Comparison of ENCODE assay signal across 8 mouse cellular contexts in genomic region chr2:79254588-79255191, GRCm38 (mm10). TPM values are rescaled to one million over a fixed set of nuclear protein-coding genes. Genes with fewer than 3 reads are reported as not detected.
DNase-seq lines count a peak whose midpoint lies in the region; ATAC-seq and TF ChIP-seq lines count a peak whose summit lies in the region.

No protein-coding gene starts in this region.

- ATAC-seq in kidney, postnatal 0 days (replicated peaks; ENCODE audit: low FRiP score, low read depth), result peak; percentile 44
- no peak for ATAC-seq in limb, embryonic 14.5 days (ENCODE audit: low FRiP score, low read depth)
- ATAC-seq in midbrain, postnatal 0 days (ENCODE audit: low FRiP score), result peak; percentile 47; the same call in 1 of the 2 replicates

- H3K9me3 ChIP-seq in kidney, postnatal 0 days (replicated peaks; ENCODE audit: low read length), result no peaks in the 10 kb centered on the region
- H3K9me3 ChIP-seq in limb, embryonic 14.5 days (ENCODE audit: control insufficient read depth, low read length), result no peaks in the 10 kb centered on the region
- no peaks in the 10 kb centered on the region for H3K9me3 ChIP-seq in midbrain, postnatal 0 days (ENCODE audit: low read length)

- 0 out of 2 replicates have a peak overlapping the region, but pooled peaks have one; percentile 13 for H3K27ac ChIP-seq in kidney, postnatal 0 days
- 0 out of 2 replicates have a peak overlapping the region, but pooled peaks have one; percentile 33 for H3K27ac ChIP-seq in limb, embryonic 14.5 days (replicated peaks; ENCODE audit: low read depth, low read length)
- H3K27ac ChIP-seq in midbrain, postnatal 0 days (ENCODE audit: low read depth, low read length), result no peak overlapping the region

- H3K27me3 ChIP-seq in kidney, postnatal 0 days (ENCODE audit: insufficient read depth, low read length), result no peaks in the 10 kb centered on the region
- H3K27me3 ChIP-seq in limb, embryonic 14.5 days (ENCODE audit: control insufficient read depth, insufficient read depth, low read length), result no peaks in the 10 kb centered on the region
- H3K27me3 ChIP-seq in midbrain, postnatal 0 days (ENCODE audit: insufficient read depth, low read length), result peaks cover 4% of the 10 kb centered on the region; the same call in 1 of the 2 replicates

- no peak overlapping the region for H3K9ac ChIP-seq in kidney, postnatal 0 days (ENCODE audit: low read depth, low read length)
- H3K9ac ChIP-seq in limb, embryonic 14.5 days (ENCODE audit: low read depth, low read length, severe bottlenecking), result peak overlapping the region; percentile 56; the same call in 1 of the 2 replicates
- no peak overlapping the region for H3K9ac ChIP-seq in midbrain, postnatal 0 days (replicated peaks; ENCODE audit: low read length, poor library complexity, severe bottlenecking)

- WGBS in kidney, postnatal 0 days, result 59% methylated on average over 3 of the region's 3 CpGs
- 61% methylated on average over 3 of the region's 3 CpGs for WGBS in limb, embryonic 14.5 days
- WGBS in midbrain, postnatal 0 days, result 65% methylated on average over 3 of the region's 3 CpGs

- TF ChIP-seq CTCF in kidney, postnatal 0 days (IDR thresholded peaks at IDR 0.05; ENCODE audit: low read depth), result no peak
- no peak for TF ChIP-seq CTCF in midbrain, postnatal 0 days (IDR thresholded peaks at IDR 0.05)

- H3K4me3 ChIP-seq in kidney, postnatal 0 days (replicated peaks; ENCODE audit: low read depth, low read length), result peak overlapping the region; percentile 38; the same call in 1 of the 2 replicates
- H3K4me3 ChIP-seq in limb, embryonic 14.5 days (replicated peaks; ENCODE audit: low read length), result peak overlapping the region; percentile 47
- H3K4me3 ChIP-seq in midbrain, postnatal 0 days (ENCODE audit: low read depth, low read length), result peak overlapping the region; percentile 49

- no peaks in the 10 kb centered on the region for H3K36me3 ChIP-seq in kidney, postnatal 0 days (ENCODE audit: insufficient read depth, low read length)
- H3K36me3 ChIP-seq in limb, embryonic 14.5 days (ENCODE audit: control insufficient read depth, insufficient read depth, low read length), result no peaks in the 10 kb centered on the region
- no peaks in the 10 kb centered on the region for H3K36me3 ChIP-seq in midbrain, postnatal 0 days (ENCODE audit: insufficient read depth, low read length)

- TF ChIP-seq POLR2A in limb, embryonic 14.5 days (IDR thresholded peaks at IDR 0.05; ENCODE audit: borderline replicate concordance, extremely low read depth, insufficient read depth, insufficient read length), result no peak

- peak overlapping the region; percentile 78 for H3K4me2 ChIP-seq in kidney, postnatal 0 days (ENCODE audit: low read length)
- H3K4me2 ChIP-seq in limb, embryonic 14.5 days (replicated peaks; ENCODE audit: low read depth, low read length, severe bottlenecking), result peak overlapping the region; percentile 93
- peak overlapping the region; percentile 92 for H3K4me2 ChIP-seq in midbrain, postnatal 0 days (ENCODE audit: low read depth, low read length, poor library complexity, severe bottlenecking)

- 0 out of 2 replicates have a peak, but pooled peaks cover 8% of the 10 kb centered on the region for H3K4me1 ChIP-seq in kidney, postnatal 0 days (replicated peaks; ENCODE audit: insufficient read depth, low read length)
- peaks cover 10% of the 10 kb centered on the region for H3K4me1 ChIP-seq in limb, embryonic 14.5 days (ENCODE audit: control insufficient read depth, insufficient read depth, low read length)
- 0 out of 2 replicates have a peak, but pooled peaks cover 7% of the 10 kb centered on the region for H3K4me1 ChIP-seq in midbrain, postnatal 0 days (ENCODE audit: insufficient read depth, low read length)

- peak; percentile 34 for DNase-seq in kidney, postnatal 0 days (ENCODE audit: low spot score)
- no peak for DNase-seq in kidney, postnatal 14 days
- DNase-seq in heart, adult 8-10 months (ENCODE audit: low spot score), result peak; percentile 24
- DNase-seq in limb, embryonic 14.5 days (ENCODE audit: low spot score), result no peak
- no peak for DNase-seq in midbrain, postnatal 0 days (ENCODE audit: low spot score)
- peak; percentile 58 for DNase-seq in thymus, postnatal 25 days
- DNase-seq in adrenal gland, postnatal 10 days, result no peak
- DNase-seq in right cerebral cortex, postnatal 10 days (ENCODE audit: low spot score in 2 of 2), result no peak

RNA-seq across cellular contexts. Expression of gene Itga4, which starts 0.5 kb away (rescaled TPM):
- 1.8 and 2.2 TPM in 2 replicates for polyA plus RNA-seq in kidney, postnatal 0 days (2015; fragmentation: Nextera tagmentation; extraction: Ambion mirVana)
- 1 to 10 TPM; 1.1 to 2.7 (median 1.3) TPM for total RNA-seq in heart, adult 8-10 months (2022)
- 9.9 and 11.6 TPM in 2 replicates for polyA plus RNA-seq in limb, embryonic 14.5 days (2012; rRNA removed)
- polyA plus RNA-seq in limb, embryonic 14.5 days (2014; fragmentation: Nextera tagmentation; extraction: Ambion mirVana), result 9.3 TPM in 2 replicates
- total RNA-seq in midbrain, postnatal 0 days (2014; rRNA removed), result 3.1 and 4.3 TPM in 2 replicates
- polyA plus RNA-seq in midbrain, postnatal 0 days (2015; fragmentation: Nextera tagmentation; extraction: Ambion mirVana), result 1.4 and 1.5 TPM in 2 replicates
- 1 to 10 TPM; 5.3 to 8.5 TPM for total RNA-seq in adrenal gland, postnatal 10 days (2021)

Comparison
In these comparisons a context has a peak if more than half of its experiments do, and no peak if none do; other contexts are left out.
1. DNase-seq: peak in kidney, postnatal 0 days (single experiment), heart, adult 8-10 months (single experiment) and thymus, postnatal 25 days (single experiment); none in kidney, postnatal 14 days (single experiment), limb, embryonic 14.5 days (single experiment), midbrain, postnatal 0 days (single experiment), adrenal gland, postnatal 10 days (single experiment) and right cerebral cortex, postnatal 10 days (0 of 2).
2. Peak in every context shown above with its lines, with median percentiles within 50 percentile points of each other: H3K4me2 ChIP-seq and H3K4me3 ChIP-seq.